Comparison of ENCODE assay signal across 8 mouse cellular contexts in the genomic region with DNA sequence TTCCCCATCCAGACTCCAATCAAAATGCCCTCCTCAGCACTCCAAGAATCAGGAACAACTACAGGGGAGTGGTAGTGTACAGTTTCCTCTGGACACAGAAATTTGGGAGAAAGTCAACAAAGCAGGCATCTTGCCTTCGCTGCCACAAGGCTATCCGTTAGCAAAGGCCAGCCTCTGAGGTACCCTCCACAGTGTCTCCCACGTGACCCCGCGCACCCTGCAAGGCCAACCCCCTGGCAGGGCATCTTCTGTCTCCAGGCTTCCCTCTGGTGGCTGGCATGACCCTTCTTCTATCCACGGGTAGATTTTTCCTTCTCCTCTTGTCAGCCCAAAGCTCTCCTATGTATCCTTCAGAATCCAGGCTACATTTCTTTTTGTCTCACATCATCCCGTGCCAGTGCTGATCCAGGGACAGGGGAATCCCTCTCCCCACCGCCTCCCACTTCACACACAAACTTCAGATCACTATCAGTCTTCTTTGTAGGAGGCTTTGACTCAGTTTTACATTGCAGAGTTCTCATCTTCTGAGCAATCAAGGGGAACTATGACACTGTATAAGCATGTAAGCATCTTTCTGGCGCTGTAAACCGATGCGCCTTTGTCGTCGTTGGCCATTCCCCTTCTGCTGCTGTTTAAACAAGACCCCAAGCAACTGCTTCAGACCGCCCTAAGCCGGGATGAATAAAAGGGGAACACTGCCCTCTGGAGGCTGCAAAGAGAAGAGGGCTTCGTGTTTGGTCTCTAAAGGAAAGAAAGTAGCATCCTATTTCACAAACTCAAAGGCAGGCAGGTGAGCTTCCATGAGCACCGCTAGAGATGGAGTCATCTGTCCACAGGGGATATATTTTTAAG.
DNase-seq lines count a peak whose midpoint lies in the region; ATAC-seq and TF ChIP-seq lines count a peak whose summit lies in the region.

No protein-coding gene starts in this region.

- TF ChIP-seq CTCF in left cerebral cortex, adult 2 months (IDR thresholded peaks at IDR 0.05), result peak; percentile 77
- peak; percentile 89 for TF ChIP-seq CTCF in brain, embryonic 14.5 days (IDR thresholded peaks at IDR 0.05; ENCODE audit: borderline replicate concordance, extremely low read depth, insufficient read depth, insufficient read length)

- DNase-seq in left cerebral cortex, adult 2 months (ENCODE audit: extremely low spot score in 1 of 2, low spot score in 2 of 2), result peak; percentile 39 to 50
- DNase-seq in left cerebral cortex, adult 11 months (ENCODE audit: low spot score), result no peak
- peak; percentile 96 for DNase-seq in brain, embryonic 14.5 days (ENCODE audit: low read depth)
- peak; percentile 84 for DNase-seq in forebrain, embryonic 11.5 days (ENCODE audit: low spot score)
- DNase-seq in limb, embryonic 11.5 days (ENCODE audit: low spot score), result peak; percentile 84
- DNase-seq in natural killer cell, adult 2 months (ENCODE audit: low spot score in 2 of 2), result no peak

- ATAC-seq in forebrain, embryonic 11.5 days (replicated peaks; ENCODE audit: low FRiP score), result peak; percentile 79
- ATAC-seq in hindbrain, embryonic 16.5 days, result peak; percentile 74
- ATAC-seq in limb, embryonic 11.5 days (ENCODE audit: insufficient number of reproducible peaks, low FRiP score, low TSS enrichment, low read depth), result 0 out of 2 replicates have a peak, but pooled peaks have one; percentile 31
- ATAC-seq in neural tube, embryonic 15.5 days (ENCODE audit: low FRiP score), result peak; percentile 83

- H3K9me3 ChIP-seq in forebrain, embryonic 11.5 days (ENCODE audit: control insufficient read depth, low read length), result no peaks in the 10 kb centered on the region
- no peaks in the 10 kb centered on the region for H3K9me3 ChIP-seq in hindbrain, embryonic 16.5 days (ENCODE audit: control insufficient read depth, low read length)
- H3K9me3 ChIP-seq in limb, embryonic 11.5 days (ENCODE audit: control insufficient read depth, low read length), result no peaks in the 10 kb centered on the region
- H3K9me3 ChIP-seq in neural tube, embryonic 15.5 days (replicated peaks), result no peaks in the 10 kb centered on the region

- H3K4me1 ChIP-seq in forebrain, embryonic 11.5 days (replicated peaks; ENCODE audit: control insufficient read depth, insufficient read depth, low read length), result no peaks in the 10 kb centered on the region
- H3K4me1 ChIP-seq in hindbrain, embryonic 16.5 days (ENCODE audit: control insufficient read depth, insufficient read depth, low read depth, low read length), result no peaks in the 10 kb centered on the region
- no peaks in the 10 kb centered on the region for H3K4me1 ChIP-seq in limb, embryonic 11.5 days (ENCODE audit: control insufficient read depth, insufficient read depth, low read length)
- peaks cover 7% of the 10 kb centered on the region for H3K4me1 ChIP-seq in neural tube, embryonic 15.5 days

- H3K9ac ChIP-seq in forebrain, embryonic 11.5 days (ENCODE audit: low read length), result peak overlapping the region; percentile 16; the same call in 1 of the 2 replicates
- no peak overlapping the region for H3K9ac ChIP-seq in hindbrain, embryonic 16.5 days (ENCODE audit: low read depth, low read length)
- no peak overlapping the region for H3K9ac ChIP-seq in limb, embryonic 11.5 days (ENCODE audit: low read length)
- H3K9ac ChIP-seq in neural tube, embryonic 15.5 days (replicated peaks), result no peak overlapping the region; the same call in 1 of the 2 replicates

- no peak for TF ChIP-seq POLR2A in brain, embryonic 14.5 days (IDR thresholded peaks at IDR 0.05; ENCODE audit: borderline replicate concordance, extremely low read depth, insufficient read depth, insufficient read length, poor library complexity, severe bottlenecking)

- intact Hi-C loops in left cerebral cortex, adult 2 months (cut with DNase I), result loop anchor here (5.0 to 10.0 kb wide), 3 partner anchors 345 to 562 kb away; no protein-coding TSS in a partner anchor

- no peaks in the 10 kb centered on the region for H3K36me3 ChIP-seq in forebrain, embryonic 11.5 days (ENCODE audit: control insufficient read depth, insufficient read depth, low read length)
- H3K36me3 ChIP-seq in hindbrain, embryonic 16.5 days (ENCODE audit: control insufficient read depth, insufficient read depth, low read length), result no peaks in the 10 kb centered on the region
- H3K36me3 ChIP-seq in limb, embryonic 11.5 days (ENCODE audit: control insufficient read depth, insufficient read depth, low read length), result no peaks in the 10 kb centered on the region
- H3K36me3 ChIP-seq in neural tube, embryonic 15.5 days, result no peaks in the 10 kb centered on the region

- no peaks in the 10 kb centered on the region for H3K27me3 ChIP-seq in forebrain, embryonic 11.5 days (ENCODE audit: control insufficient read depth, insufficient read depth, low read length)
- H3K27me3 ChIP-seq in hindbrain, embryonic 16.5 days (replicated peaks; ENCODE audit: control insufficient read depth, insufficient read depth, low read length), result no peaks in the 10 kb centered on the region
- no peaks in the 10 kb centered on the region for H3K27me3 ChIP-seq in limb, embryonic 11.5 days (ENCODE audit: control insufficient read depth, insufficient read depth, low read length)
- H3K27me3 ChIP-seq in neural tube, embryonic 15.5 days (replicated peaks), result no peaks in the 10 kb centered on the region

- no peak overlapping the region for H3K27ac ChIP-seq in left cerebral cortex, adult 2 months
- no peak overlapping the region for H3K27ac ChIP-seq in forebrain, embryonic 11.5 days (ENCODE audit: low read depth, low read length)
- H3K27ac ChIP-seq in hindbrain, embryonic 16.5 days (ENCODE audit: low read depth, low read length), result no peak overlapping the region
- no peak overlapping the region for H3K27ac ChIP-seq in limb, embryonic 11.5 days (replicated peaks; ENCODE audit: low read depth, low read length)
- 0 out of 2 replicates have a peak overlapping the region, but pooled peaks have one; percentile 23 for H3K27ac ChIP-seq in neural tube, embryonic 15.5 days (replicated peaks)

- peak overlapping the region; percentile 29; the same call in 1 of the 2 replicates for H3K4me2 ChIP-seq in forebrain, embryonic 11.5 days (ENCODE audit: low read depth, low read length, severe bottlenecking)
- H3K4me2 ChIP-seq in hindbrain, embryonic 16.5 days (ENCODE audit: low read length), result peak overlapping the region; percentile 40
- no peak overlapping the region for H3K4me2 ChIP-seq in limb, embryonic 11.5 days (ENCODE audit: low read depth, severe bottlenecking)
- peak overlapping the region; percentile 38 for H3K4me2 ChIP-seq in neural tube, embryonic 15.5 days

- no peak overlapping the region for H3K4me3 ChIP-seq in left cerebral cortex, adult 2 months
- no peak overlapping the region for H3K4me3 ChIP-seq in forebrain, embryonic 11.5 days (ENCODE audit: low read depth, low read length)
- no peak overlapping the region for H3K4me3 ChIP-seq in hindbrain, embryonic 16.5 days (ENCODE audit: low read length)
- H3K4me3 ChIP-seq in limb, embryonic 11.5 days (ENCODE audit: low read depth, low read length), result no peak overlapping the region
- no peak overlapping the region for H3K4me3 ChIP-seq in neural tube, embryonic 15.5 days (replicated peaks)

- 27% methylated on average over 17 of the region's 17 CpGs for WGBS in forebrain, embryonic 11.5 days
- 33% methylated on average over 17 of the region's 17 CpGs for WGBS in hindbrain, embryonic 16.5 days
- WGBS in limb, embryonic 11.5 days, result 32% methylated on average over 17 of the region's 17 CpGs
- 36% methylated on average over 17 of the region's 17 CpGs for WGBS in neural tube, embryonic 15.5 days

Comparison
In these comparisons a context has a peak if more than half of its experiments do, and no peak if none do; other contexts are left out.
1. DNase-seq: peak in left cerebral cortex, adult 2 months (2 of 2), brain, embryonic 14.5 days (single experiment), forebrain, embryonic 11.5 days (single experiment) and limb, embryonic 11.5 days (single experiment); none in left cerebral cortex, adult 11 months (single experiment) and natural killer cell, adult 2 months (0 of 2).
2. ATAC-seq: peak in every context shown above with its lines; median percentile 83 in neural tube, embryonic 15.5 days; 79 in forebrain, embryonic 11.5 days; 74 in hindbrain, embryonic 16.5 days; 31 in limb, embryonic 11.5 days.